Mouse (Mus musculus): ENCODE measurements around the gene Ccdc173.

- TF ChIP-seq TCF12 (IDR thresholded peaks at IDR 0.05; ENCODE audit: low read depth, low read length), result no peak
- no peak for TF ChIP-seq CHD2 (IDR thresholded peaks at IDR 0.05; ENCODE audit: low read length)
- no peak for TF ChIP-seq POLR2A (IDR thresholded peaks at IDR 0.05; ENCODE audit: low read depth, low read length)
- TF ChIP-seq USF1 (IDR thresholded peaks at IDR 0.05; ENCODE audit: low read depth, low read length), result no peak
- no peak for TF ChIP-seq MAX (IDR thresholded peaks at IDR 0.05; ENCODE audit: low read length)
- no peak for TF ChIP-seq ELF1 (IDR thresholded peaks at IDR 0.05; ENCODE audit: low read depth, low read length)
- no peak for TF ChIP-seq RAD21 (IDR thresholded peaks at IDR 0.05; ENCODE audit: low read depth, low read length)
- TF ChIP-seq USF2 (conservative IDR thresholded peaks at IDR 0.05; ENCODE audit: low read depth, low read length), result no peak
- no peak for TF ChIP-seq EP300 (IDR thresholded peaks at IDR 0.05; ENCODE audit: low read length)
- TF ChIP-seq ZMIZ1 (IDR thresholded peaks at IDR 0.05; ENCODE audit: low read depth, low read length), result no peak
- TF ChIP-seq JUN (IDR thresholded peaks at IDR 0.05; ENCODE audit: insufficient read depth, low read depth, low read length), result no peak
- no peak for TF ChIP-seq CTCF (conservative IDR thresholded peaks at IDR 0.05 in 1 of 2, IDR thresholded peaks at IDR 0.05 in 1 of 2; ENCODE audit: low read depth in 2 of 2, low read length in 2 of 2)
Observed at GRCm38 (mm10) chr2:69788974-69789373, 401 bp downstream of the Ccdc173 start.

Data from CH12.LX (cell line).